Mouse (Mus musculus): ENCODE data around the gene Creb3l1. TPM values are rescaled to one million over a fixed set of nuclear protein-coding genes. Genes with fewer than 3 reads are reported as not detected.

Creb3l1 gene
- polyA plus RNA-seq, 1 experiment, result 8.9 TPM

- DNase-seq, result no peak
- no peak within 1 kb of the TSS for H3K4me3 ChIP-seq (ENCODE audit: insufficient read depth, low read depth, low read length)
- H3K27ac ChIP-seq (ENCODE audit: insufficient read depth, low read depth, low read length), result no peak within 1 kb of the TSS
- H3K4me1 ChIP-seq (ENCODE audit: control insufficient read depth, insufficient read depth, low read length), result peaks cover 10% of the 10 kb centered on the region
- no peak for TF ChIP-seq CTCF (conservative IDR thresholded peaks at IDR 0.05; ENCODE audit: insufficient read depth, insufficient read length, low read depth, low read length)
- no peak for TF ChIP-seq POLR2A (IDR thresholded peaks at IDR 0.05; ENCODE audit: low read depth, low read length)
- H3K27me3 ChIP-seq (replicated peaks; ENCODE audit: control insufficient read depth, insufficient read depth, low read length), result no peaks in the 10 kb centered on the region
- WGBS, result 82% methylated on average over 18 of the region's 18 CpGs
- H3K36me3 ChIP-seq (ENCODE audit: control insufficient read depth, insufficient read depth, low read length), result no peaks in the 10 kb centered on the region
These were observed 78.8 kb downstream of the Creb3l1 start, which contains the start of gene Gm9821 for GRCm38 (mm10) chr2:91945483-91945882. Gm9821 (plus strand) TSS chr2:91945703.

GRCm38 (mm10) chr2:91944170-91944950 is 79.9 kb downstream of the Creb3l1 start:
- H3K27me3 ChIP-seq (replicated peaks; ENCODE audit: control insufficient read depth, insufficient read depth, low read length), result no peaks in the 10 kb centered on the region
- WGBS, result 42% methylated on average over 13 of the region's 13 CpGs
- H3K36me3 ChIP-seq (ENCODE audit: control insufficient read depth, insufficient read depth, low read length), result no peaks in the 10 kb centered on the region
- TF ChIP-seq CTCF (conservative IDR thresholded peaks at IDR 0.05; ENCODE audit: insufficient read depth, insufficient read length, low read depth, low read length) (peak; percentile 95), POLR2A (IDR thresholded peaks at IDR 0.05; ENCODE audit: low read depth, low read length) (no peak)
- H3K4me3 ChIP-seq (ENCODE audit: insufficient read depth, low read depth, low read length), result no peak overlapping the region
- DNase-seq, result peak; percentile 78
- peaks cover 5% of the 10 kb centered on the region for H3K4me1 ChIP-seq (ENCODE audit: control insufficient read depth, insufficient read depth, low read length)
- no peak overlapping the region for H3K27ac ChIP-seq (ENCODE audit: insufficient read depth, low read depth, low read length)

- Histone ChIP-seq H3K4me3 (ENCODE audit: insufficient read depth, low read depth, low read length) (no peak overlapping the region), H3K27ac (ENCODE audit: insufficient read depth, low read depth, low read length) (no peak overlapping the region), H3K36me3 (ENCODE audit: control insufficient read depth, insufficient read depth, low read length) (no peaks in the 10 kb centered on the region; the same call in 1 of the 2 replicates), H3K27me3 (replicated peaks; ENCODE audit: control insufficient read depth, insufficient read depth, low read length) (no peaks in the 10 kb centered on the region), H3K4me1 (ENCODE audit: control insufficient read depth, insufficient read depth, low read length) (0 out of 2 replicates have a peak, but pooled peaks cover 2% of the 10 kb centered on the region)
- TF ChIP-seq CTCF (conservative IDR thresholded peaks at IDR 0.05; ENCODE audit: insufficient read depth, insufficient read length, low read depth, low read length) (peak; percentile 39; the same call in 1 of the 2 replicates), POLR2A (IDR thresholded peaks at IDR 0.05; ENCODE audit: low read depth, low read length) (no peak)
- DNase-seq, result no peak
- WGBS, result 73% methylated on average over 6 of the region's 6 CpGs
These were observed 81.9 kb downstream of the Creb3l1 start for GRCm38 (mm10) chr2:91942356-91942755.

GRCm38 (mm10) chr2:91939303-91939935 is 84.9 kb downstream of the Creb3l1 start:
- H3K4me1 ChIP-seq (ENCODE audit: control insufficient read depth, insufficient read depth, low read length), result 0 out of 2 replicates have a peak, but pooled peaks cover 2% of the 10 kb centered on the region
- no peak overlapping the region for H3K27ac ChIP-seq (ENCODE audit: insufficient read depth, low read depth, low read length)
- H3K27me3 ChIP-seq (replicated peaks; ENCODE audit: control insufficient read depth, insufficient read depth, low read length), result no peaks in the 10 kb centered on the region
- no peak overlapping the region for H3K4me3 ChIP-seq (ENCODE audit: insufficient read depth, low read depth, low read length)
- no peaks in the 10 kb centered on the region; the same call in none of the 2 replicates for H3K36me3 ChIP-seq (ENCODE audit: control insufficient read depth, insufficient read depth, low read length)
- TF ChIP-seq POLR2A (IDR thresholded peaks at IDR 0.05; ENCODE audit: low read depth, low read length) (no peak), CTCF (conservative IDR thresholded peaks at IDR 0.05; ENCODE audit: insufficient read depth, insufficient read length, low read depth, low read length) (no peak)
- peak; percentile 88 for DNase-seq
- 62% methylated on average over 15 of the region's 15 CpGs for WGBS

- 88% methylated on average over 7 of the region's 7 CpGs for WGBS
- Histone ChIP-seq H3K27ac (ENCODE audit: insufficient read depth, low read depth, low read length) (no peak overlapping the region), H3K4me3 (ENCODE audit: insufficient read depth, low read depth, low read length) (no peak overlapping the region), H3K27me3 (replicated peaks; ENCODE audit: control insufficient read depth, insufficient read depth, low read length) (no peaks in the 10 kb centered on the region), H3K4me1 (ENCODE audit: control insufficient read depth, insufficient read depth, low read length) (0 out of 2 replicates have a peak, but pooled peaks cover 2% of the 10 kb centered on the region), H3K36me3 (ENCODE audit: control insufficient read depth, insufficient read depth, low read length) (no peaks in the 10 kb centered on the region; the same call in none of the 2 replicates)
- no peak for TF ChIP-seq POLR2A (IDR thresholded peaks at IDR 0.05; ENCODE audit: low read depth, low read length)
- no peak for TF ChIP-seq CTCF (conservative IDR thresholded peaks at IDR 0.05; ENCODE audit: insufficient read depth, insufficient read length, low read depth, low read length)
- no peak for DNase-seq
These were observed 88.1 kb downstream of the Creb3l1 start for GRCm38 (mm10) chr2:91936154-91936553.

- no peak overlapping the region for H3K27ac ChIP-seq (ENCODE audit: insufficient read depth, low read depth, low read length)
- peak; percentile 58 for DNase-seq
- H3K4me1 ChIP-seq (ENCODE audit: control insufficient read depth, insufficient read depth, low read length), result peaks cover 8% of the 10 kb centered on the region; the same call in 1 of the 2 replicates
- no peak overlapping the region for H3K4me3 ChIP-seq (ENCODE audit: insufficient read depth, low read depth, low read length)
- 77% methylated on average over 9 of the region's 9 CpGs for WGBS
- TF ChIP-seq POLR2A (IDR thresholded peaks at IDR 0.05; ENCODE audit: low read depth, low read length) (no peak), CTCF (conservative IDR thresholded peaks at IDR 0.05; ENCODE audit: insufficient read depth, insufficient read length, low read depth, low read length) (no peak)
- no peaks in the 10 kb centered on the region; the same call in none of the 2 replicates for H3K36me3 ChIP-seq (ENCODE audit: control insufficient read depth, insufficient read depth, low read length)
- H3K27me3 ChIP-seq (replicated peaks; ENCODE audit: control insufficient read depth, insufficient read depth, low read length), result no peaks in the 10 kb centered on the region
These were observed 89.3 kb downstream of the Creb3l1 start for GRCm38 (mm10) chr2:91934826-91935525.
